Mouse (Mus musculus) forebrain, embryonic 15.5 days (tissue): ENCODE results near the gene Vnn1. TPM values are rescaled to one million over a fixed set of nuclear protein-coding genes. Genes with fewer than 3 reads are reported as not detected.

ENCODE experiments used
- ATAC-seq: fragments of 200-750 bp; cut with Nextera tagmentation; replicated peaks from 2 replicates; pipeline ENCODE4 v1.8.0; 2017; ENCODE audit warnings: mild to moderate bottlenecking, moderate TSS enrichment, moderate library complexity
- H3K27ac ChIP-seq: fragments of 300-500 bp; sonication (generic); replicated peaks from 2 replicates; pipeline ENCODE4 v1.5.1; 2015; ENCODE audit warnings: mild to moderate bottlenecking, inconsistent platforms
- H3K27me3 ChIP-seq: fragments of 300-500 bp; sonication (generic); 2 replicates; pipeline ENCODE4 v1.6.1; 2015; ENCODE audit warnings: inconsistent platforms
- H3K36me3 ChIP-seq: fragments of 300-500 bp; sonication (generic); 2 replicates; pipeline ENCODE4 v1.6.1; 2015; ENCODE audit warnings: mild to moderate bottlenecking, inconsistent platforms
- H3K4me1 ChIP-seq: fragments of 300-500 bp; sonication (generic); 2 replicates; pipeline ENCODE4 v1.6.1; 2015; ENCODE audit warnings: inconsistent platforms
- H3K4me2 ChIP-seq: fragments of 300-500 bp; sonication (generic); replicated peaks from 2 replicates; pipeline ENCODE4 v1.6.1; 2015; ENCODE audit warnings: mild to moderate bottlenecking, inconsistent platforms
- H3K4me3 ChIP-seq: fragments of 300-500 bp; sonication (generic); 2 replicates; pipeline ENCODE4 v1.5.1; 2015; ENCODE audit warnings: mild to moderate bottlenecking, inconsistent platforms
- H3K9ac ChIP-seq: fragments of 300-500 bp; sonication (generic); replicated peaks from 2 replicates; pipeline ENCODE4 v1.6.1; 2015; ENCODE audit warnings: mild to moderate bottlenecking, inconsistent platforms
- H3K9me3 ChIP-seq: fragments of 300-500 bp; sonication (generic); 2 replicates; pipeline ENCODE4 v1.6.1; 2016; ENCODE audit warnings: inconsistent platforms
- WGBS: fragments of 180-500 bp; shearing (Covaris S2); methylation state at CpG from one replicate; pipeline ENCODE4 v1.1.7; 2015; ENCODE audit warnings: mixed read lengths; 5-methylcytosine and 5-hydroxymethylcytosine counted together
- polyA plus RNA-seq: library from polyadenylated mRNA; unstranded; fragments of >200 nt; fragmentation: Nextera tagmentation; extraction: Ambion mirVana; gene quantifications from 2 replicates; pipeline ENCODE4 v1.2.1, GENCODE M21; 2015

Gene Vnn1
- 0.13 and 0.19 TPM in 2 replicates for polyA plus RNA-seq

DNA sequence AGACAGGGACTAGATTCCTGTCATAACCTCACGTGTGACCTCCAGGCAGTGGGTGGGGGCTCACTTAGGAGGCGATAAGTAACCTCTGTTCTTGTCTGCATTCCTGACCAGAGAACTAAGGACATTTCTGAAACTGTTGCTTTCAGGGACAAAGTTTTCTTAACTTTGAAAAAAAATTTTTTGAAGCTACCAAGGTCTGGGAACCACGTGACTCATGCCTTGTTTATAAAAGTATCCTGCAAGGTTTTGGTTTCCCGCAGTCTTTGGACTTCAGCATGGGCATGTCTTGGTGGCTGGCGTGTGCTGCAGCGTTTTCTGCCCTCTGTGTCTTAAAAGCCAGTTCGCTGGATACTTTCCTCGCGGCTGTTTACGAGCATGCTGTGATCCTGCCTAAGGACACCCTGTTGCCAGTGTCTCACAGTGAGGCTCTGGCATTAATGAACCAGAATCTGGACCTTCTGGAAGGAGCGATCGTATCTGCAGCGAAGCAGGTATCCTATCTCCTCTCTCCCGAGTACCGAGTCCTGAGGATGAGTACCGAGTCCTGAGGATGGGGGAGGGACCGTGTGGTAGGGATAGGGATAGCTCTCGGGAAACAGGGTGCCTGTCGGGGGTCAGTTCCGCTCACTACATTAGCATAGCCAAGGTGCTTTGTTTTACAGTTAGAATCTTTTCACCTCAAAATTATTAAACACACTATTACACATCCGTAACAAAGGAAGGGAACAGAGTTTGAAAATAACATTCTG, at the start of gene Vnn1:
Gene Vnn1 (plus strand): TSS at position 88 of the 749 bp plus-strand sequence.
- no peaks in the 10 kb centered on the region for H3K27me3 ChIP-seq
- WGBS: 43% methylated on average over 21 of the region's 21 CpGs
- H3K4me2 ChIP-seq: peak within 1 kb of the TSS; percentile 24; the same call in 1 of the 2 replicates
- no peaks in the 10 kb centered on the region for H3K9me3 ChIP-seq
- H3K4me1 ChIP-seq: no peaks in the 10 kb centered on the region
- no peak within 1 kb of the TSS for H3K9ac ChIP-seq
- H3K4me3 ChIP-seq: no peak within 1 kb of the TSS
- H3K27ac ChIP-seq: no peak within 1 kb of the TSS
- no peak for ATAC-seq
- no peaks in the 10 kb centered on the region for H3K36me3 ChIP-seq

- H3K9ac ChIP-seq: no peak within 1 kb of the TSS
- no peak within 1 kb of the TSS for H3K4me3 ChIP-seq
- 81% methylated on average over 4 of the region's 4 CpGs for WGBS
- no peaks in the 10 kb centered on the region for H3K27me3 ChIP-seq
- no peaks in the 10 kb centered on the region for H3K9me3 ChIP-seq
- no peak for ATAC-seq
- H3K36me3 ChIP-seq: no peaks in the 10 kb centered on the region
- H3K4me2 ChIP-seq: no peak within 1 kb of the TSS
- H3K4me1 ChIP-seq: no peaks in the 10 kb centered on the region
- no peak within 1 kb of the TSS for H3K27ac ChIP-seq
Observed at GRCm38 (mm10) chr10:23851228-23851912, 43.1 kb upstream of the Vnn1 start, which contains the start of gene Vnn3. TSS of gene Vnn3 (plus strand) at chr10:23851462.

GRCm38 (mm10) chr10:23852096-23852495, 42.4 kb upstream of the Vnn1 start:
- no peaks in the 10 kb centered on the region for H3K27me3 ChIP-seq
- no peak overlapping the region for H3K4me2 ChIP-seq
- no peaks in the 10 kb centered on the region for H3K4me1 ChIP-seq
- no peak for ATAC-seq
- no peaks in the 10 kb centered on the region for H3K9me3 ChIP-seq
- H3K4me3 ChIP-seq: no peak overlapping the region
- H3K27ac ChIP-seq: no peak overlapping the region
- WGBS: 79% methylated on average over 2 of the region's 2 CpGs
- H3K9ac ChIP-seq: no peak overlapping the region
- no peaks in the 10 kb centered on the region for H3K36me3 ChIP-seq

GRCm38 (mm10) chr10:23864362-23865312, 29.9 kb upstream of the Vnn1 start:
- Histone ChIP-seq H3K4me2 (no peak overlapping the region), H3K27me3 (no peaks in the 10 kb centered on the region), H3K36me3 (no peaks in the 10 kb centered on the region), H3K9me3 (no peaks in the 10 kb centered on the region), H3K4me3 (no peak overlapping the region), H3K4me1 (no peaks in the 10 kb centered on the region), H3K27ac (no peak overlapping the region), H3K9ac (no peak overlapping the region)
- no peak for ATAC-seq
- 81% methylated on average over 9 of the region's 9 CpGs for WGBS

DNA sequence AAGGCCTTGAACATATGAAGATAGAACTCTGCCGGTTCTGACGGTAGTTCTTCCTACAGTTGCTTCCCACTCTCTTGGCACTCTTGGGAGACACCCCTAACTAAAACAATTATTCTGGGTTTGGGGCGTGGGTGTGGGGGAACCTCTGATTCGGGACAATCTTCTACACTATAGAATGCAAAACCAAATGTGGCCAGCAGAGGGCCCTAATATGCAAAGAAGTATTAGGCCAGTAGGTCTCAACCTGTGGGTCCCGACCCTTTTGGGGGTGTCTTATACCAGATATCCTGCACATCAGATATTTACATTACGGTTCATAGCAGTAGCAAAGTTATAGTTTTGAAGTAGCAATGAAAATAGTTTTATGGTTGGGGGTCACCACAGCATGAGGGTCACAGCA, 13.8 kb upstream of the Vnn1 start:
- Histone ChIP-seq H3K27me3 (no peaks in the 10 kb centered on the region), H3K4me3 (no peak overlapping the region), H3K4me2 (no peak overlapping the region), H3K4me1 (no peaks in the 10 kb centered on the region), H3K9me3 (no peaks in the 10 kb centered on the region), H3K27ac (no peak overlapping the region), H3K36me3 (no peaks in the 10 kb centered on the region), H3K9ac (no peak overlapping the region)
- WGBS: 86% methylated on average over 6 of the region's 6 CpGs
- ATAC-seq: no peak

DNA sequence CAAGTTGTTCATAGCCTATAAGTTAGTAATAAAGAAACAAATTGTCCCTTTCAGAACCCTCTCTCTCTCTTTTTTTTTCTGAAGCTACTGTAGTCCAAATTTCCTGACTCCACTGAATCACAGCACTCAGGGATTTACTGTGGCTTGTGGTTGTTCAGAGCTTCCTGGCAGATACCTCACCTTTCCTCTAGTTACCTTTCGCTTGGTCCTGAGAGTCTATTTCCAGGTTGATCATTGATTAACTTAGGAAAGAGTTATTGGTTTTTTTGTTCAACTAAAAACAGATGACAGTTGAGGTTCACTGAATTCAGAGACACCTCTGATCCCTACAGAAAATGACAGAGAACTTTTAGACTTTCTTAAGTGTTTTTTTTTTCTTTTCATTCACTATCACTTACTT, 9.6 kb upstream of the Vnn1 start:
- Histone ChIP-seq H3K4me2 (no peak overlapping the region), H3K9me3 (no peaks in the 10 kb centered on the region), H3K4me3 (no peak overlapping the region), H3K9ac (no peak overlapping the region), H3K27me3 (no peaks in the 10 kb centered on the region), H3K4me1 (no peaks in the 10 kb centered on the region), H3K36me3 (no peaks in the 10 kb centered on the region), H3K27ac (no peak overlapping the region)
- ATAC-seq: no peak
- WGBS: 98% methylated on average over 1 of the region's 1 CpGs

DNA sequence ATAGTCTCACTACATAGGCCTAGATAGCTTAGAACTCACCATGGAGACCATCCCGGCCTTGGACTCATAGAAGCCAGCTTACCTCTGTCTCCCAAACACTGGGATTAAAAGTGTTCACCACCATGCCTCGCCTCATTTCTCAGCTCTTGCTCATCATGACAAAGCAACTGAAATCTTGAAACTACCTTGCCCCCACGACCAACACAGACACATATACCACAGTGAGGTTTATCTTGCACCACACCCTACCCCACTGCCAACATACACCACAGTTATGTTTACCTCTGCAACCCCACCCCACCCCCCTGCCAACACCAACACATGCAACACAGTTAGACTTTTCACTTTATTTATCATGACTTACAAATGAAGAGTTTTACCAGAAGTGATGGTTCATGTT, 8.4 kb upstream of the Vnn1 start:
- 83% methylated on average over 3 of the region's 3 CpGs for WGBS
- Histone ChIP-seq H3K9me3 (no peaks in the 10 kb centered on the region), H3K4me2 (no peak overlapping the region), H3K27me3 (no peaks in the 10 kb centered on the region), H3K9ac (no peak overlapping the region), H3K27ac (no peak overlapping the region), H3K4me1 (no peaks in the 10 kb centered on the region), H3K4me3 (no peak overlapping the region), H3K36me3 (no peaks in the 10 kb centered on the region)
- ATAC-seq: no peak

- WGBS: 98% methylated on average over 1 of the region's 1 CpGs
- H3K36me3 ChIP-seq: no peaks in the 10 kb centered on the region
- no peak for ATAC-seq
Observed at GRCm38 (mm10) chr10:23892987-23893386, 1.5 kb upstream of the Vnn1 start.

GRCm38 (mm10) chr10:23895376-23895775, 888 bp downstream of the Vnn1 start:
- ATAC-seq: no peak
- H3K27ac ChIP-seq: no peak overlapping the region
- H3K4me3 ChIP-seq: no peak overlapping the region
- H3K27me3 ChIP-seq: no peaks in the 10 kb centered on the region
- H3K4me2 ChIP-seq: no peak overlapping the region
- H3K9me3 ChIP-seq: no peaks in the 10 kb centered on the region
- no peak overlapping the region for H3K9ac ChIP-seq
- WGBS: 84% methylated on average over 7 of the region's 7 CpGs
- H3K4me1 ChIP-seq: no peaks in the 10 kb centered on the region
- no peaks in the 10 kb centered on the region for H3K36me3 ChIP-seq

More at GRCm38 (mm10) chr10:23892987-23893386, 1.5 kb upstream of the Vnn1 start:
- Histone ChIP-seq H3K4me2 (no peak overlapping the region), H3K9ac (no peak overlapping the region), H3K4me3 (no peak overlapping the region), H3K4me1 (no peaks in the 10 kb centered on the region), H3K27me3 (no peaks in the 10 kb centered on the region), H3K9me3 (no peaks in the 10 kb centered on the region), H3K27ac (no peak overlapping the region)

DNA sequence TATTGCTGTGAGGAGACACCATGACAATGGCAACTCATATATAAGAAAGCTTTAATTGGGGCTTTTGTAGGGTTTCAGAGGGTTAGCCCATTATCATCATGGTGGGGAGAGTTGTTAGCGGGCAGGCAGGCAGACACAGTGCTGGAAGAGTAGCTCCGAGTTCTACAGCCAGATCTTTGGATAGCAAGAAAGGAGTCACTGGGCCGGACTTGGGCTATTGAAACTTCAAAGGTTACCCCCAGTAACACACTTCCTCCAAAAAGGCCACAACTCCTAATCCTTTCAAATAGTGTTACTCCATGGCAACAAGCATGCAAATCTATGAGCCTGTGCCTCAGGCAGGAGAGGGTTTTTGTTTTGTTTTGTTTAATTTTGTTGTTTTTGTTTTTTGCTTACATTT, 6.6 kb downstream of the Vnn1 start:
- ATAC-seq: peak; percentile 69
- Histone ChIP-seq H3K4me3 (no peak overlapping the region), H3K27me3 (no peaks in the 10 kb centered on the region), H3K4me1 (no peaks in the 10 kb centered on the region), H3K9ac (no peak overlapping the region), H3K36me3 (no peaks in the 10 kb centered on the region), H3K27ac (no peak overlapping the region), H3K9me3 (no peaks in the 10 kb centered on the region), H3K4me2 (no peak overlapping the region)
- WGBS: 10% methylated on average over 3 of the region's 3 CpGs

GRCm38 (mm10) chr10:23905661-23906060, 11.2 kb downstream of the Vnn1 start:
- H3K9me3 ChIP-seq: no peaks in the 10 kb centered on the region
- no peak overlapping the region for H3K4me2 ChIP-seq
- no peak overlapping the region for H3K4me3 ChIP-seq
- H3K27me3 ChIP-seq: no peaks in the 10 kb centered on the region
- H3K4me1 ChIP-seq: no peaks in the 10 kb centered on the region
- no peak for ATAC-seq
- H3K36me3 ChIP-seq: no peaks in the 10 kb centered on the region
- 80% methylated on average over 1 of the region's 1 CpGs for WGBS
- H3K27ac ChIP-seq: no peak overlapping the region
- H3K9ac ChIP-seq: no peak overlapping the region

- Histone ChIP-seq H3K9ac (no peak within 1 kb of the TSS), H3K4me3 (no peak within 1 kb of the TSS), H3K27me3 (no peaks in the 10 kb centered on the region), H3K9me3 (no peaks in the 10 kb centered on the region), H3K27ac (no peak within 1 kb of the TSS), H3K36me3 (no peaks in the 10 kb centered on the region), H3K4me2 (no peak within 1 kb of the TSS), H3K4me1 (no peaks in the 10 kb centered on the region)
- 91% methylated on average over 4 of the region's 4 CpGs for WGBS
- ATAC-seq: no peak
Observed at GRCm38 (mm10) chr10:23920056-23920455, 25.6 kb downstream of the Vnn1 start, which contains the start of gene Taar1. TSS of gene Taar1 (plus strand) at chr10:23920356.
